Mouse (Mus musculus) thymus, adult 2 months (tissue): ENCODE measurements around the gene Ppat.

Source experiments
- CTCF ChIP-seq: fragments of 200-500 bp; IDR thresholded peaks from 2 replicates; pipeline ENCODE4 v1.5.1; 2012; ENCODE audit warnings: mild to moderate bottlenecking, control low read depth, low read length, moderate library complexity, borderline replicate concordance; ENCODE audit not compliant: control insufficient read depth, poor library complexity, insufficient read depth; ENCODE audit errors: extremely low read depth
- POLR2A ChIP-seq: fragments of 200-500 bp; IDR thresholded peaks from 2 replicates; pipeline ENCODE4 v1.6.1; 2012; ENCODE audit warnings: mild to moderate bottlenecking, low read length, control low read depth, moderate library complexity; ENCODE audit not compliant: control insufficient read depth, poor library complexity, insufficient read depth; ENCODE audit errors: extremely low read depth

GRCm38 (mm10) chr5:76905405-76906154 is 45.8 kb downstream of the Ppat start, which contains the start of gene Aasdh:
- peak; percentile 67; the same call in 1 of the 2 replicates for TF ChIP-seq CTCF
- TF ChIP-seq POLR2A, result peak; percentile 94
